Mouse (Mus musculus) intestine, postnatal 0 days (tissue): ENCODE measurements around the gene Cldn18. TPM values are rescaled to one million over a fixed set of nuclear protein-coding genes. Genes with fewer than 3 reads are reported as not detected.

Experiments
- ATAC-seq: fragments of 200-750 bp; cut with Nextera tagmentation; 2 replicates; pipeline ENCODE4 v1.8.0; 2017; ENCODE audit warnings: mild to moderate bottlenecking, moderate TSS enrichment, moderate library complexity
- H3K27ac ChIP-seq: fragments of 300-500 bp; sonication (generic); 2 replicates; pipeline ENCODE4 v1.5.1; 2014; ENCODE audit warnings: mild to moderate bottlenecking, low read depth, low read length, moderate library complexity
- H3K27me3 ChIP-seq: fragments of 300-500 bp; sonication (generic); replicated peaks from 2 replicates; pipeline ENCODE4 v1.6.1; 2014; ENCODE audit warnings: low read length, mixed read lengths; ENCODE audit not compliant: control insufficient read depth, insufficient read depth
- H3K36me3 ChIP-seq: fragments of 300-500 bp; sonication (generic); 2 replicates; pipeline ENCODE4 v1.6.1; 2014; ENCODE audit warnings: mild to moderate bottlenecking, moderate library complexity; ENCODE audit not compliant: control insufficient read depth, insufficient read depth
- H3K4me1 ChIP-seq: fragments of 300-500 bp; sonication (generic); replicated peaks from 2 replicates; pipeline ENCODE4 v1.6.1; 2014; ENCODE audit warnings: antibody characterized with exemption, low read length, mixed read lengths; ENCODE audit not compliant: control insufficient read depth, insufficient read depth
- H3K4me2 ChIP-seq: fragments of 300-500 bp; sonication (generic); replicated peaks from 2 replicates; pipeline ENCODE4 v1.6.1; 2014; ENCODE audit warnings: low read depth, mild to moderate bottlenecking, moderate library complexity
- H3K4me3 ChIP-seq: fragments of 300-500 bp; sonication (generic); 2 replicates; pipeline ENCODE4 v1.5.1; 2014; ENCODE audit warnings: low read depth, low read length
- H3K9ac ChIP-seq: fragments of 300-500 bp; sonication (generic); 2 replicates; pipeline ENCODE4 v1.6.1; 2014; ENCODE audit warnings: mild to moderate bottlenecking, low read depth, low read length
- H3K9me3 ChIP-seq: fragments of 300-500 bp; sonication (generic); 2 replicates; pipeline ENCODE4 v1.6.1; 2016; ENCODE audit warnings: mixed run types; ENCODE audit not compliant: control insufficient read depth
- CTCF ChIP-seq: sonication (generic); IDR thresholded peaks from 2 replicates; pipeline ENCODE4 v1.5.1; 2016; ENCODE audit warnings: low read depth, mild to moderate bottlenecking, control low read depth, antibody characterized with exemption, moderate library complexity
- WGBS: fragments of 180-500 bp; shearing (Covaris S2); extraction: QIAGEN DNeasy Blood & Tissue Kit; methylation state at CpG from one replicate; pipeline ENCODE4 v1.1.7; 2014; 5-methylcytosine and 5-hydroxymethylcytosine counted together
- polyA plus RNA-seq: library from polyadenylated mRNA; unstranded; fragments of >200 nt; fragmentation: Nextera tagmentation; extraction: Ambion mirVana; gene quantifications from 2 replicates; pipeline ENCODE4 v1.2.1, GENCODE M21; 2015

Cldn18 gene
- polyA plus RNA-seq, 1 experiment from 2014 or later = 1.8 TPM

- ATAC-seq = no peak
- Histone ChIP-seq H3K4me1 (no peaks in the 10 kb centered on the region), H3K36me3 (no peaks in the 10 kb centered on the region), H3K4me2 (no peak overlapping the region), H3K27me3 (no peaks in the 10 kb centered on the region), H3K4me3 (no peak overlapping the region), H3K9me3 (no peaks in the 10 kb centered on the region), H3K9ac (no peak overlapping the region), H3K27ac (no peak overlapping the region)
- TF ChIP-seq CTCF = no peak
- 64% methylated on average over 3 of the region's 3 CpGs for WGBS
Measured at GRCm38 (mm10) chr9:99675714-99676113, 41.4 kb downstream of the Cldn18 start.

GRCm38 (mm10) chr9:99671603-99672002, 45.5 kb downstream of the Cldn18 start:
- TF ChIP-seq CTCF = peak; percentile 42
- Histone ChIP-seq H3K4me2 (no peak overlapping the region), H3K9ac (no peak overlapping the region), H3K27ac (no peak overlapping the region), H3K4me1 (no peaks in the 10 kb centered on the region), H3K4me3 (no peak overlapping the region), H3K27me3 (no peaks in the 10 kb centered on the region), H3K9me3 (no peaks in the 10 kb centered on the region), H3K36me3 (peaks cover 3% of the 10 kb centered on the region; the same call in 1 of the 2 replicates)
- no peak for ATAC-seq
- 31% methylated on average over 2 of the region's 2 CpGs for WGBS

DNA sequence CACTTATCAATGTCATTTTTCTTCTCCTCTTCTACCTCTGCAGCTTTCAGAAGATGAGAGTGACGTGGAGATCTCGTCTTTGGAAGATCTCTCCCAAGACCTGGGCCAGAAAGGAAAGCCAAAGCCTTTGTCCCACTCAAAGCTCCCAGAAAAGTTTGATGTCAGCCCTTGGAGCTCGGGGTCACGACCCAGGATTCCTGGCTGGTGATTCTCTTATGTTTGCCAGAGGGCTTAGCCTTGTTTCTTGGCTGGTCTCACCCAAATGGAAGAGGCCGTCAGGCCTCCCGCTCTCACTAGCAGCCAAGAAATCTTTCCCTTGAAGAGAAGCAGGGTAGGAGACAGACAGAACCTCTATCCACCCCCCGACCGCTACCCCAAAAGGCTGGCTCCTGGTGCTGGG, 49.5 kb downstream of the Cldn18 start:
- Histone ChIP-seq H3K4me3 (no peak overlapping the region), H3K36me3 (peaks cover 6% of the 10 kb centered on the region; the same call in 1 of the 2 replicates), H3K4me1 (no peaks in the 10 kb centered on the region), H3K9ac (no peak overlapping the region), H3K4me2 (no peak overlapping the region), H3K9me3 (no peaks in the 10 kb centered on the region), H3K27me3 (no peaks in the 10 kb centered on the region), H3K27ac (no peak overlapping the region)
- 83% methylated on average over 8 of the region's 8 CpGs for WGBS
- ATAC-seq = no peak
- no peak for TF ChIP-seq CTCF

GRCm38 (mm10) chr9:99662887-99663286, 54.2 kb downstream of the Cldn18 start:
- no peaks in the 10 kb centered on the region for H3K27me3 ChIP-seq
- H3K27ac ChIP-seq = no peak overlapping the region
- TF ChIP-seq CTCF = no peak
- no peaks in the 10 kb centered on the region for H3K9me3 ChIP-seq
- H3K36me3 ChIP-seq = 0 out of 2 replicates have a peak, but pooled peaks cover 3% of the 10 kb centered on the region
- no peak overlapping the region for H3K4me2 ChIP-seq
- 90% methylated on average over 10 of the region's 10 CpGs for WGBS
- no peaks in the 10 kb centered on the region for H3K4me1 ChIP-seq
- no peak overlapping the region for H3K9ac ChIP-seq
- no peak for ATAC-seq
- no peak overlapping the region for H3K4me3 ChIP-seq

DNA sequence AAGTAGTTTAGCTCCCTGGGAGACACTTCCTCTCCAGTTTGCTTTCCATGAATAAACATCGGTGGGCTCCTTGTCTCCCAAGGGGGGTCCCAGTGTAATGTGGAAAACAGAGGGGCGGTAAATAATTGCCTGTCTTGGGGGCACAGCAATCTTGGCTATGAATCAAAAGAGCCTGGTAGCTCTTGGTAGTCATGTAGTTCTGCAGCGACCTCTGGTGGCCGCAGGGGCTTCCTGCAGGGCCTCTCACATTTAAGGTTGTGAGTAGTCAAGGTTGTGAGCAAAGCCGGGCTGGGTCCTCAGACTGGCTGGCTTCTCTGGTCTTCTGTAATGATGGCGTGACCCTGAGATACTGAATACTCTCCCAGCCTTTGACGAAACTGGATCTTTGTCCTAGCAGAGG, 54.7 kb downstream of the Cldn18 start:
- no peak overlapping the region for H3K9ac ChIP-seq
- H3K4me1 ChIP-seq = no peaks in the 10 kb centered on the region
- WGBS = 23% methylated on average over 7 of the region's 7 CpGs
- no peak overlapping the region; the same call in 1 of the 2 replicates for H3K4me2 ChIP-seq
- no peak overlapping the region for H3K4me3 ChIP-seq
- no peaks in the 10 kb centered on the region for H3K9me3 ChIP-seq
- no peak for ATAC-seq
- TF ChIP-seq CTCF = peak; percentile 87
- 0 out of 2 replicates have a peak, but pooled peaks cover 3% of the 10 kb centered on the region for H3K36me3 ChIP-seq
- H3K27me3 ChIP-seq = no peaks in the 10 kb centered on the region
- no peak overlapping the region for H3K27ac ChIP-seq

GRCm38 (mm10) chr9:99661606-99662166, 55.4 kb downstream of the Cldn18 start:
- no peak for ATAC-seq
- H3K36me3 ChIP-seq = 0 out of 2 replicates have a peak, but pooled peaks cover 3% of the 10 kb centered on the region
- no peaks in the 10 kb centered on the region for H3K4me1 ChIP-seq
- H3K9ac ChIP-seq = no peak overlapping the region
- no peaks in the 10 kb centered on the region for H3K9me3 ChIP-seq
- no peak overlapping the region for H3K4me2 ChIP-seq
- 62% methylated on average over 16 of the region's 16 CpGs for WGBS
- H3K27me3 ChIP-seq = no peaks in the 10 kb centered on the region
- TF ChIP-seq CTCF = peak; percentile 19; the same call in 1 of the 2 replicates
- H3K27ac ChIP-seq = no peak overlapping the region
- H3K4me3 ChIP-seq = no peak overlapping the region
